Mouse (Mus musculus) CD4-positive, CD25-positive, alpha-beta regulatory T cell, adult 9 weeks (primary cell): ENCODE results near the gene Olfr434. TPM values are rescaled to one million over a fixed set of nuclear protein-coding genes. Genes with fewer than 3 reads are reported as not detected.

ENCODE experiments used
- polyA plus RNA-seq: library from polyadenylated mRNA; unstranded; fragments of 100-300 nt; shearing (Covaris generic); gene quantifications from one replicate; pipeline ENCODE4 v1.2.1, GENCODE M21; 2017

Olfr434 gene
- not detected for polyA plus RNA-seq

DNA sequence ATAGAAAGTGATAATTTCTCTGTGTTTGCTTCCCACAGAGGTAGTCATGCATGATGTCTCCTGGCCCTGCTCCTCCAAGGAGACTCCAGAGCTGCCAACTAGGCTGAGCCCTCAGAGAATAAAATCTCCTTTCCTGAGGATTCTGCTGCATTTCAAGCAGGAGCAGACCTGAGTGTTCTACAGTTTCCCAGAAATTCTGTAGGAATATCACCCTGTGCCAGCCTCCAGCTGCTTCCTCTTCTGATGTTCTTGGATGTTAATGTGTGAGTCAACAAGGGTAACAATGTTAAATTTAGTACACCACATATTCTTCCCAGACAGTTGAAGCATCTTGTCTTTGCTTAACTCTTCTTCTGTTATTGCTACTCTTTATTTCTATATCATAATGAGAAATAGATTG, at the start of gene Olfr434:
Gene Olfr434 (plus strand): TSS at position 149 of the 400 bp plus-strand sequence.

DNA sequence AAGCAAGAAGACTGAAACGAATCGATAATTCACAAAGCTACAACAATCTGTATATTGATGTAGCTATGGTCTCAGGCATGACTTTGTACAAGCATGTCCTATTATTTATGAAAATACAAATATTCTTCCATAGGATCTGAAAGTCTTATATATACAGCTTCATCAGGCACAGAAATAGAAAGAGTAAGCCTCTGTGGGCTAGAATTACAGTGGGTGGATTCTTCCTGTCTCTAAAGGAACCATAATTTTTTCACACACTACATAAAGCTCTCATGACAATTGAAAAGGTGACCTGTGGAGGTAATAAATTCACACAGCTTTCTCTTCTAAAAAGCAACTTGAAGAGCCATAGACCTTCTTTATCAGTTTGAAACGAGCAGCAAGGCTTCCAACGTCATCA, 41.0 kb upstream of the Olfr434 start, which contains the start of gene Olfr13:
Gene Olfr13 (plus strand): TSS at position 301 of the 400 bp plus-strand sequence.

DNA sequence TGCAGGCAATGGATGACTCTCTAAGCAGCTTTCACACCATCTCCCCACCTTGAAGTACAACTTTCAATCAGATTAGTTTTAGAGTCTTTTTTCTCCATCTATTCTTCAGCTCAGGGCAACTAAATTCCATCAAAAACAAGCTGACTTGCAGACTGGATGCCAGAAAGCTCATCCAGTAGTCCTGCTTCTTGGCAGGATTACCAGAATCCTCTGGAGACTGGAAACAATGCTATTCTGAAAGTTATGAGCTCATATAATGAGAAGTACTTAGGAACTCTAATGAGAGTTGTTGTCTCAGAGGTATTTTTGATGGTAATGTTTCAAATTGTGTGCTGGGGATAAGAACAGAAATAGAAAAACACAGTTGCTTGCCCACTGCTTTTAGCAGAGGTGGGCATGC, 16.0 kb upstream of the Olfr434 start, which contains the start of gene Olfr435:
Gene Olfr435 (plus strand): TSS at position 366 of the 400 bp plus-strand sequence.

DNA sequence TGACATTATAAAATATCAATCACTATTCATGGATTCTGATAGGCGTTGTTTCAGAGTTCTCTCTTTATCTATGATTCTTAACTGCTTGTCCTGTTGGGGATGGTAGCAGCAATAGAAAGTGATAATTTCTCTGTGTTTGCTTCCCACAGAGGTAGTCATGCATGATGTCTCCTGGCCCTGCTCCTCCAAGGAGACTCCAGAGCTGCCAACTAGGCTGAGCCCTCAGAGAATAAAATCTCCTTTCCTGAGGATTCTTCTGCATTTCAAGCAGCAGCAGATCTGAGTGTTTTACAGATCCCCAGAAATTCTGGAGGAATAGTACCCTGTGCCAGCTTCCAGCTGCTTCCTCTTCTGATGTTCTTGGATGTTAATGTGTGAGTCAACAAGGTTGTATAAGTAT, 18.4 kb downstream of the Olfr434 start, which contains the start of gene Olfr47:
Gene Olfr47 (plus strand): TSS at position 275 of the 400 bp plus-strand sequence.

DNA sequence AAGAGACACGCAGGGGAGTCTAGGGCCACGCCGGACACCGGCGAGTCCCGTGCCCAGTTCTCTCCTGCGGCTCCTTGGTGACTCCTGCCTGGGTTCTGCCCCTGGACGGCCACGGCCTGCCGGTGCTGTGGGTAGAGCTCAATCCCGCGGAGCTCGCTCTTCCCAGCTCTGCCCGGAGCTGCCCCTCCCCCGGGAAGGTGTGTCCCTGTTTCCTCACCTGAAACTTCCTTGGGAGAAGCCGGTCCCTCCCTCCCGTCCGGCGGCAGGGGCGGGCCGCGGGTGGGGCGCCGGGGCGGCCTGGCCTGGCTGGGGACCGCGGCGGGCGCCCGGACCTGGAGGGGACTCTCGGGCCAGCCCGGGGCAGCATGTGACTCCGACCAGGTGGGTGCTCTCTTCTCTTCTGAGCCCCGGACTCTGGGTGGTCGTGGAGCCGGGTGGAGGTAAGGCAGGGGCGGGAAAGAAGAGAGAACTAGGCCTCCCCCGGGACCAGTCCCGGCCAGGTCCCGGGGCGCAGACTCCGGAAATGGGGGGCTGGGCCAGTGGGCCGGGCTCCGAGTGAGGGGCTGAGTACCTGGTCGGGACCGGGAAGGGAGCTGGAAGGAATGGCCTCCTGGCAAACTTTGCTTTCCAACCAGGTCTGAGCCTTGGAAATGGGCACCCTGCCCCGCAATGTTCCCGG, 52.7 kb downstream of the Olfr434 start, which contains the start of gene Arhgef5:
Gene Arhgef5 (plus strand): TSS at position 220 of the 679 bp plus-strand sequence.

Other genes starting within 250 kb of the Olfr434 start
- not detected for gene Olfr441, start 106.7 kb upstream of the Olfr434 start, polyA plus RNA-seq
- not detected for gene Olfr237-ps1, start 66.5 kb upstream of the Olfr434 start, polyA plus RNA-seq
- not detected for gene Olfr437, start 49.7 kb upstream of the Olfr434 start, polyA plus RNA-seq
- not detected for gene Olfr13, start 40.9 kb upstream of the Olfr434 start, polyA plus RNA-seq
- not detected for gene Olfr435, start 15.9 kb upstream of the Olfr434 start, polyA plus RNA-seq
- not detected for gene Olfr47, start 18.5 kb downstream of the Olfr434 start, polyA plus RNA-seq
- 4.2 TPM for gene Arhgef5, start 52.6 kb downstream of the Olfr434 start, polyA plus RNA-seq
- not detected for gene Nobox, start 96.5 kb downstream of the Olfr434 start, polyA plus RNA-seq